Mouse (Mus musculus): ENCODE data around the gene Mpv17l2. TPM values are rescaled to one million over a fixed set of nuclear protein-coding genes. Genes with fewer than 3 reads are reported as not detected.

The Mpv17l2 gene
- total RNA-seq, 2 experiments from 2014 or later: 6.4 to 9.6 TPM

Other genes with a start within 250 kb of the Mpv17l2 start
- 27.1 and 47.4 TPM in 2 replicates for gene Fkbp8, start 233.2 kb downstream of the Mpv17l2 start, total RNA-seq (2015; ENCODE audit: low replicate concordance)
- 53.5 and 56.9 TPM in 2 replicates for gene Fkbp8, start 233.2 kb downstream of the Mpv17l2 start, total RNA-seq (2017; ENCODE audit: low replicate concordance)
- gene Kxd1, start 233.0 kb downstream of the Mpv17l2 start, total RNA-seq (2015; ENCODE audit: low replicate concordance): 21.7 and 45.3 TPM in 2 replicates
- 10.9 and 18.1 TPM in 2 replicates for gene Kxd1, start 233.0 kb downstream of the Mpv17l2 start, total RNA-seq (2017; ENCODE audit: low replicate concordance)
- gene Ell, start 221.5 kb downstream of the Mpv17l2 start, total RNA-seq (2015; ENCODE audit: low replicate concordance): 2.5 and 5.2 TPM in 2 replicates
- 4.0 and 4.7 TPM in 2 replicates for gene Ell, start 221.5 kb downstream of the Mpv17l2 start, total RNA-seq (2017; ENCODE audit: low replicate concordance)
- gene Isyna1, start 166.6 kb downstream of the Mpv17l2 start, total RNA-seq (2015; ENCODE audit: low replicate concordance): 3.8 and 6.1 TPM in 2 replicates
- gene Isyna1, start 166.6 kb downstream of the Mpv17l2 start, total RNA-seq (2017; ENCODE audit: low replicate concordance): 1.4 and 7.7 TPM in 2 replicates
- gene Ssbp4, start 152.1 kb downstream of the Mpv17l2 start, total RNA-seq (2015; ENCODE audit: low replicate concordance): 6.3 and 10.9 TPM in 2 replicates
- 6.3 and 13.8 TPM in 2 replicates for gene Ssbp4, start 152.1 kb downstream of the Mpv17l2 start, total RNA-seq (2017; ENCODE audit: low replicate concordance)
- 5.4 and 9.0 TPM in 2 replicates for gene Lrrc25, start 144.8 kb downstream of the Mpv17l2 start, total RNA-seq (2015; ENCODE audit: low replicate concordance)
- gene Lrrc25, start 144.8 kb downstream of the Mpv17l2 start, total RNA-seq (2017; ENCODE audit: low replicate concordance): 0.98 and 2.3 TPM in 2 replicates
- not detected in 2 replicates for gene Gdf15, start 128.5 kb downstream of the Mpv17l2 start, total RNA-seq (2015; ENCODE audit: low replicate concordance)
- 0.60 TPM in 1 of 2 replicates, not detected in the other for gene Gdf15, start 128.5 kb downstream of the Mpv17l2 start, total RNA-seq (2017; ENCODE audit: low replicate concordance)
- gene Pgpep1, start 100.6 kb downstream of the Mpv17l2 start, total RNA-seq (2015; ENCODE audit: low replicate concordance): 1.2 and 5.9 TPM in 2 replicates
- gene Pgpep1, start 100.6 kb downstream of the Mpv17l2 start, total RNA-seq (2017; ENCODE audit: low replicate concordance): 0.28 and 1.4 TPM in 2 replicates
- 41.1 and 51.6 TPM in 2 replicates for gene Lsm4, start 87.7 kb downstream of the Mpv17l2 start, total RNA-seq (2015; ENCODE audit: low replicate concordance)
- gene Lsm4, start 87.7 kb downstream of the Mpv17l2 start, total RNA-seq (2017; ENCODE audit: low replicate concordance): 20.9 and 26.2 TPM in 2 replicates
- 29.2 and 53.9 TPM in 2 replicates for gene Jund, start 62.0 kb downstream of the Mpv17l2 start, total RNA-seq (2015; ENCODE audit: low replicate concordance)
- 52.2 and 61.9 TPM in 2 replicates for gene Jund, start 62.0 kb downstream of the Mpv17l2 start, total RNA-seq (2017; ENCODE audit: low replicate concordance)
- gene Iqcn, start 57.5 kb downstream of the Mpv17l2 start, total RNA-seq (2015; ENCODE audit: low replicate concordance): not detected in 2 replicates
- gene Iqcn, start 57.5 kb downstream of the Mpv17l2 start, total RNA-seq (2017; ENCODE audit: low replicate concordance): not detected in 2 replicates
- not detected in 2 replicates for gene Gm3336, start 42.4 kb downstream of the Mpv17l2 start, total RNA-seq (2015; ENCODE audit: low replicate concordance)
- gene Gm3336, start 42.4 kb downstream of the Mpv17l2 start, total RNA-seq (2017; ENCODE audit: low replicate concordance): not detected in 2 replicates
- gene Pde4c, start 37.2 kb downstream of the Mpv17l2 start, total RNA-seq (2015; ENCODE audit: low replicate concordance): not detected in 2 replicates
- gene Pde4c, start 37.2 kb downstream of the Mpv17l2 start, total RNA-seq (2017; ENCODE audit: low replicate concordance): not detected in 2 replicates
- not detected in 2 replicates for gene Rab3a, start 6.3 kb downstream of the Mpv17l2 start, total RNA-seq (2015; ENCODE audit: low replicate concordance)
- gene Rab3a, start 6.3 kb downstream of the Mpv17l2 start, total RNA-seq (2017; ENCODE audit: low replicate concordance): 1.5 TPM in 1 of 2 replicates, not detected in the other
- 4.8 and 12.1 TPM in 2 replicates for gene Pik3r2, start 15.8 kb upstream of the Mpv17l2 start, total RNA-seq (2015; ENCODE audit: low replicate concordance)
- gene Pik3r2, start 15.8 kb upstream of the Mpv17l2 start, total RNA-seq (2017; ENCODE audit: low replicate concordance): 5.9 and 6.3 TPM in 2 replicates
- 21.7 and 29.2 TPM in 2 replicates for gene Mast3, start 44.1 kb upstream of the Mpv17l2 start, total RNA-seq (2015; ENCODE audit: low replicate concordance)
- gene Mast3, start 44.1 kb upstream of the Mpv17l2 start, total RNA-seq (2017; ENCODE audit: low replicate concordance): 3.9 and 5.4 TPM in 2 replicates
- gene Il12rb1, start 47.5 kb upstream of the Mpv17l2 start, total RNA-seq (2015; ENCODE audit: low replicate concordance): not detected in 2 replicates
- 0.14 and 0.51 TPM in 2 replicates for gene Il12rb1, start 47.5 kb upstream of the Mpv17l2 start, total RNA-seq (2017; ENCODE audit: low replicate concordance)
- gene Arrdc2, start 78.8 kb upstream of the Mpv17l2 start, total RNA-seq (2015; ENCODE audit: low replicate concordance): 15.0 and 25.7 TPM in 2 replicates
- 18.1 and 30.8 TPM in 2 replicates for gene Arrdc2, start 78.8 kb upstream of the Mpv17l2 start, total RNA-seq (2017; ENCODE audit: low replicate concordance)
- not detected in 2 replicates for gene Kcnn1, start 102.3 kb upstream of the Mpv17l2 start, total RNA-seq (2015; ENCODE audit: low replicate concordance)
- gene Kcnn1, start 102.3 kb upstream of the Mpv17l2 start, total RNA-seq (2017; ENCODE audit: low replicate concordance): not detected in 2 replicates
- gene Ccdc124, start 113.0 kb upstream of the Mpv17l2 start, total RNA-seq (2015; ENCODE audit: low replicate concordance): 12.3 and 14.2 TPM in 2 replicates
- 11.7 and 13.4 TPM in 2 replicates for gene Ccdc124, start 113.0 kb upstream of the Mpv17l2 start, total RNA-seq (2017; ENCODE audit: low replicate concordance)
- not detected in 2 replicates for gene Slc5a5, start 131.8 kb upstream of the Mpv17l2 start, total RNA-seq (2015; ENCODE audit: low replicate concordance)
- 0.17 TPM in 1 of 2 replicates, not detected in the other for gene Slc5a5, start 131.8 kb upstream of the Mpv17l2 start, total RNA-seq (2017; ENCODE audit: low replicate concordance)
- 1,597 and 1,896 TPM in 2 replicates for gene Rpl18a, start 136.5 kb upstream of the Mpv17l2 start, total RNA-seq (2015; ENCODE audit: low replicate concordance)
- gene Rpl18a, start 136.5 kb upstream of the Mpv17l2 start, total RNA-seq (2017; ENCODE audit: low replicate concordance): 369 and 492 TPM in 2 replicates
- gene Map1s, start 145.0 kb upstream of the Mpv17l2 start, total RNA-seq (2015; ENCODE audit: low replicate concordance): 2.3 and 4.0 TPM in 2 replicates
- 2.2 and 3.1 TPM in 2 replicates for gene Map1s, start 145.0 kb upstream of the Mpv17l2 start, total RNA-seq (2017; ENCODE audit: low replicate concordance)

Data from erythroblast, adult 5-6 weeks (primary cell).